Mouse (Mus musculus): ENCODE measurements around the gene Fmr1nb. TPM values are rescaled to one million over a fixed set of nuclear protein-coding genes. Genes with fewer than 3 reads are reported as not detected.
A peak's percentile ranks its signal among the peaks of the same experiment; 100 is the strongest.
"Not testable (repeated sequence)": the region's sequence is repeated elsewhere in the genome, so short reads cannot be mapped to it uniquely, and the experiment has no call there.

Gene Fmr1nb
- polyA plus RNA-seq (2015; fragmentation: Nextera tagmentation; extraction: Ambion mirVana), result 0.35 and 0.79 TPM in 2 replicates

GRCm38 (mm10) chrX:68761606-68762005 is at the start of gene Fmr1nb:
Gene Fmr1nb, plus strand, starts transcription at chrX:68761839.
- Histone ChIP-seq H3K27me3 (ENCODE audit: control insufficient read depth, insufficient read depth, low read depth, low read length) (no peaks in the 10 kb centered on the region), H3K4me2 (ENCODE audit: low read depth, low read length) (no peak within 1 kb of the TSS), H3K4me1 (ENCODE audit: control insufficient read depth, low read depth, low read length) (no peaks in the 10 kb centered on the region), H3K9ac (ENCODE audit: low read depth, low read length) (no peak within 1 kb of the TSS), H3K36me3 (ENCODE audit: control insufficient read depth, insufficient read depth) (no peaks in the 10 kb centered on the region), H3K9me3 (replicated peaks; ENCODE audit: control insufficient read depth, low read length) (no peaks in the 10 kb centered on the region), H3K4me3 (ENCODE audit: low read depth, low read length) (no peak within 1 kb of the TSS), H3K27ac (ENCODE audit: low read length) (no peak within 1 kb of the TSS)
- ATAC-seq (ENCODE audit: low read depth), result no peak
- 65% methylated on average over 15 of the region's 15 CpGs for WGBS (ENCODE audit: insufficient replicate concordance)

- 43% methylated on average over 1 of the region's 1 CpGs for WGBS (ENCODE audit: insufficient replicate concordance)
These were observed 24.7 kb upstream of the Fmr1nb start for GRCm38 (mm10) chrX:68736902-68737301.

GRCm38 (mm10) chrX:68740088-68740487 is 21.6 kb upstream of the Fmr1nb start:
- H3K4me3 ChIP-seq (ENCODE audit: low read depth, low read length), result no peak overlapping the region
- no peaks in the 10 kb centered on the region for H3K27me3 ChIP-seq (ENCODE audit: control insufficient read depth, insufficient read depth, low read depth, low read length)
- 29% methylated on average over 2 of the region's 2 CpGs for WGBS (ENCODE audit: insufficient replicate concordance)
- ATAC-seq (ENCODE audit: low read depth), result no peak
- H3K36me3 ChIP-seq (ENCODE audit: control insufficient read depth, insufficient read depth), result no peaks in the 10 kb centered on the region
- H3K4me2 ChIP-seq (ENCODE audit: low read depth, low read length), result no peak overlapping the region
- H3K27ac ChIP-seq (ENCODE audit: low read length), result no peak overlapping the region
- H3K9ac ChIP-seq (ENCODE audit: low read depth, low read length), result no peak overlapping the region
- H3K9me3 ChIP-seq (replicated peaks; ENCODE audit: control insufficient read depth, low read length), result no peaks in the 10 kb centered on the region
- no peaks in the 10 kb centered on the region for H3K4me1 ChIP-seq (ENCODE audit: control insufficient read depth, low read depth, low read length)

More at GRCm38 (mm10) chrX:68736902-68737301, 24.7 kb upstream of the Fmr1nb start:
- H3K4me2 ChIP-seq (ENCODE audit: low read depth, low read length), result no peak overlapping the region
- ATAC-seq (ENCODE audit: low read depth), result no peak
- H3K4me3 ChIP-seq (ENCODE audit: low read depth, low read length), result no peak overlapping the region
- no peaks in the 10 kb centered on the region for H3K9me3 ChIP-seq (replicated peaks; ENCODE audit: control insufficient read depth, low read length)
- H3K36me3 ChIP-seq (ENCODE audit: control insufficient read depth, insufficient read depth), result no peaks in the 10 kb centered on the region
- H3K9ac ChIP-seq (ENCODE audit: low read depth, low read length), result no peak overlapping the region
- H3K27me3 ChIP-seq (ENCODE audit: control insufficient read depth, insufficient read depth, low read depth, low read length), result no peaks in the 10 kb centered on the region
- H3K4me1 ChIP-seq (ENCODE audit: control insufficient read depth, low read depth, low read length), result no peaks in the 10 kb centered on the region
- no peak overlapping the region for H3K27ac ChIP-seq (ENCODE audit: low read length)

- WGBS (ENCODE audit: insufficient replicate concordance), result 37% methylated on average over 2 of the region's 2 CpGs
- not testable (repeated sequence) for H3K4me1 ChIP-seq (ENCODE audit: control insufficient read depth, low read depth, low read length); H3K9me3 ChIP-seq (replicated peaks; ENCODE audit: control insufficient read depth, low read length); ATAC-seq (ENCODE audit: low read depth); H3K27ac ChIP-seq (ENCODE audit: low read length); H3K9ac ChIP-seq (ENCODE audit: low read depth, low read length); H3K4me3 ChIP-seq (ENCODE audit: low read depth, low read length); H3K4me2 ChIP-seq (ENCODE audit: low read depth, low read length); H3K36me3 ChIP-seq (ENCODE audit: control insufficient read depth, insufficient read depth); H3K27me3 ChIP-seq (ENCODE audit: control insufficient read depth, insufficient read depth, low read depth, low read length)
These were observed 58.8 kb downstream of the Fmr1nb start for GRCm38 (mm10) chrX:68820449-68820848.

- H3K4me3 ChIP-seq (ENCODE audit: low read depth, low read length); H3K9me3 ChIP-seq (replicated peaks; ENCODE audit: control insufficient read depth, low read length); H3K4me1 ChIP-seq (ENCODE audit: control insufficient read depth, low read depth, low read length); H3K36me3 ChIP-seq (ENCODE audit: control insufficient read depth, insufficient read depth); H3K27me3 ChIP-seq (ENCODE audit: control insufficient read depth, insufficient read depth, low read depth, low read length); H3K27ac ChIP-seq (ENCODE audit: low read length); H3K9ac ChIP-seq (ENCODE audit: low read depth, low read length): not testable (repeated sequence)
- WGBS (ENCODE audit: insufficient replicate concordance), result 17% methylated on average over 19 of the region's 36 CpGs
- ATAC-seq (ENCODE audit: low read depth), result peak; percentile 74
- peak within 1 kb of the TSS; percentile 27; the same call in 1 of the 2 replicates for H3K4me2 ChIP-seq (ENCODE audit: low read depth, low read length)
These were observed 59.4 kb downstream of the Fmr1nb start, which contains the start of gene Gm14698 for GRCm38 (mm10) chrX:68821059-68821458. Gene Gm14698, plus strand, starts transcription at chrX:68821093.

GRCm38 (mm10) chrX:68839548-68840444 is 78.2 kb downstream of the Fmr1nb start:
- Histone ChIP-seq H3K36me3 (ENCODE audit: control insufficient read depth, insufficient read depth) (no peaks in the 10 kb centered on the region), H3K27me3 (ENCODE audit: control insufficient read depth, insufficient read depth, low read depth, low read length) (no peaks in the 10 kb centered on the region), H3K27ac (ENCODE audit: low read length) (no peak overlapping the region), H3K9me3 (replicated peaks; ENCODE audit: control insufficient read depth, low read length) (no peaks in the 10 kb centered on the region), H3K4me3 (ENCODE audit: low read depth, low read length) (no peak overlapping the region), H3K4me2 (ENCODE audit: low read depth, low read length) (no peak overlapping the region), H3K4me1 (ENCODE audit: control insufficient read depth, low read depth, low read length) (no peaks in the 10 kb centered on the region), H3K9ac (ENCODE audit: low read depth, low read length) (no peak overlapping the region)
- WGBS (ENCODE audit: insufficient replicate concordance), result 20% methylated on average over 5 of the region's 5 CpGs
- ATAC-seq (ENCODE audit: low read depth), result no peak

Other genes with a start within 250 kb of the Fmr1nb start
- gene Fmr1, start 83.3 kb upstream of the Fmr1nb start, polyA plus RNA-seq (2015; fragmentation: Nextera tagmentation; extraction: Ambion mirVana), result 24.0 and 24.4 TPM in 2 replicates
- 0.72 and 0.82 TPM in 2 replicates for gene Gm14698, start 59.3 kb downstream of the Fmr1nb start, polyA plus RNA-seq (2015; fragmentation: Nextera tagmentation; extraction: Ambion mirVana)
- not detected in 2 replicates for gene Gm6812, start 131.2 kb downstream of the Fmr1nb start, polyA plus RNA-seq (2015; fragmentation: Nextera tagmentation; extraction: Ambion mirVana)